Mouse (Mus musculus) kidney, embryonic 16.5 days (tissue): ENCODE measurements around the gene Mdga1. TPM values are rescaled to one million over a fixed set of nuclear protein-coding genes. Genes with fewer than 3 reads are reported as not detected.
A peak's percentile ranks its signal among the peaks of the same experiment; 100 is the strongest.

Experiments
- ATAC-seq: fragments of 200-750 bp; cut with Nextera tagmentation; 2 replicates; pipeline ENCODE4 v1.8.0; 2017; ENCODE audit warnings: moderate TSS enrichment; ENCODE audit not compliant: low FRiP score, low TSS enrichment
- H3K27ac ChIP-seq: fragments of 300-500 bp; sonication (generic); 2 replicates; pipeline ENCODE4 v1.5.1; 2014; ENCODE audit warnings: low read length
- H3K27me3 ChIP-seq: fragments of 300-500 bp; sonication (generic); 2 replicates; pipeline ENCODE4 v1.6.1; 2014; ENCODE audit warnings: low read length, control low read depth, mixed read lengths; ENCODE audit not compliant: insufficient read depth
- H3K36me3 ChIP-seq: fragments of 300-500 bp; sonication (generic); 2 replicates; pipeline ENCODE4 v1.6.1; 2014; ENCODE audit warnings: low read length, control low read depth, mixed read lengths; ENCODE audit not compliant: insufficient read depth
- H3K4me1 ChIP-seq: fragments of 300-500 bp; sonication (generic); 2 replicates; pipeline ENCODE4 v1.6.1; 2014; ENCODE audit warnings: low read length, control low read depth, mixed read lengths; ENCODE audit not compliant: insufficient read depth
- H3K4me2 ChIP-seq: fragments of 300-500 bp; sonication (generic); replicated peaks from 2 replicates; pipeline ENCODE4 v1.6.1; 2014; ENCODE audit warnings: low read depth, low read length
- H3K4me3 ChIP-seq: fragments of 300-500 bp; sonication (generic); 2 replicates; pipeline ENCODE4 v1.5.1; 2014; ENCODE audit warnings: mild to moderate bottlenecking, low read length
- H3K9ac ChIP-seq: fragments of 300-500 bp; sonication (generic); replicated peaks from 2 replicates; pipeline ENCODE4 v1.6.1; 2014; ENCODE audit warnings: low read length
- H3K9me3 ChIP-seq: fragments of 300-500 bp; sonication (generic); 2 replicates; pipeline ENCODE4 v1.6.1; 2016; ENCODE audit warnings: low read length, control low read depth
- WGBS: fragments of 180-500 bp; shearing (Covaris S2); extraction: QIAGEN DNeasy Blood & Tissue Kit; methylation state at CpG from one replicate; pipeline ENCODE4 v1.1.7; 2014; 5-methylcytosine and 5-hydroxymethylcytosine counted together
- polyA plus RNA-seq: library from polyadenylated mRNA; unstranded; fragments of >200 nt; fragmentation: Nextera tagmentation; extraction: Ambion mirVana; gene quantifications from 2 replicates; pipeline ENCODE4 v1.2.1, GENCODE M21; 2015

Gene Mdga1
- polyA plus RNA-seq, 1 experiment from 2014 or later: 2.4 TPM

DNA sequence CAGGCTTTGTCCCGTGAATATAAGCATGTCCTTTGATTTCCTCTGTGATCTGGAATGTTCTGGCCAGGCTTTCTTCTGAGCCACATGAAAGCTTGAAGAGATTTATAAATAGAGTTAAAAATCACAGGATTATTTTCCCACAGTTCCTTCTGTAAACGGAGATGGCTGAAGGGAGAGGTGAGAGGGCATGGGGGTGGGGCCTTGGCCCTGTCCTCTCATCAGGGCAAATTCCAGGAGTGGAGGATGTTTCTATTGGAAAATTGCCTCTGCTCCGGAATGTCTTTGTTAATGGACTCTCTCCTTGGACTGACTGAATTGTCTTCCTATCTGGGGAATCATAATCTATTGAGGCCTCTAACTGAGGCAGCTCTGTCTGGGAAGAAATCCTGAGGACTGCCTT, 15.6 kb upstream of the Mdga1 start:
- Histone ChIP-seq H3K4me1 (no peaks in the 10 kb centered on the region), H3K27me3 (no peaks in the 10 kb centered on the region), H3K27ac (no peak overlapping the region), H3K9me3 (no peaks in the 10 kb centered on the region), H3K4me3 (no peak overlapping the region), H3K36me3 (no peaks in the 10 kb centered on the region), H3K4me2 (no peak overlapping the region), H3K9ac (no peak overlapping the region)
- 18% methylated on average over 3 of the region's 3 CpGs for WGBS
- peak; percentile 73; the same call in 1 of the 2 replicates for ATAC-seq

DNA sequence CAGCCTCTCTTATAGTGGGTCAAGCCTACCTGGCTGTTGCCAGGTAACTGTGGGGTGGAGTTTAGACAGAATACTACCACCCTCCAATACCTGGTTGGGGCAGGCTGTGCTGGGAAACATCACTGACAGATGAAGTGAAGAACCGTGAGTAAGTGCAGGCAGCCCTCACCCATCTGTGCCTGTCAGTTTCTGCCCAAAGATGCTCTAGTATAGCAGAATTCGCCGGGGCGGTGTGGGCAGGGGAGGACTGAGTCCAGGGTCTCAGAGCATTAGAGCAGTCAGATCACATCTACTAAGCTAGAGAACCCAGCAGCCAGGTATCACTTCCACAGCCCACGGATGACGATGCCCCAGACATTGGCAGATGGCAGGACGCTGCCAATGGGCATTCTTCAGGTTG, 15.0 kb upstream of the Mdga1 start:
- H3K4me1 ChIP-seq: no peaks in the 10 kb centered on the region
- H3K9me3 ChIP-seq: no peaks in the 10 kb centered on the region
- no peak overlapping the region for H3K9ac ChIP-seq
- H3K4me2 ChIP-seq: no peak overlapping the region
- no peak overlapping the region for H3K4me3 ChIP-seq
- no peak overlapping the region for H3K27ac ChIP-seq
- no peaks in the 10 kb centered on the region for H3K27me3 ChIP-seq
- no peaks in the 10 kb centered on the region for H3K36me3 ChIP-seq
- no peak for ATAC-seq
- WGBS: 82% methylated on average over 7 of the region's 7 CpGs

DNA sequence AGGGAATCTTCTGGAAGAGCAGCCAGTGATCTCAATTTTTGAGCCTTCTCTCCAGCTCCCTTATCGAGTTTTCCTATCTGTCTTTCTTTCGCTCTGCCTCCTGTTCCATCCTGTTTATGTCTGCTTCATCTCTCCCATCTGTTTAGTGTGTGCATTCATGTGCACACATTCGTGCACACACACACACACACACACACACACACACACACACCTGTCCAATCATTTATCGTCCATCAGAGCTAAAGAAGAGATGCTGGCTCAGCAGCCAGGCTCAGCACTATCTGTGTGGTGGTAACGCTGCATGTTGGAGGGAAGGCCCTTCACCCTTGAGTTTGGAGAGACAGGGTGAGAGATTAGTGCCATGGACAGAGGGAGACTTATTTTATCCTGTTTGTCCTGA, 13.3 kb upstream of the Mdga1 start:
- Histone ChIP-seq H3K4me2 (no peak overlapping the region), H3K4me3 (no peak overlapping the region), H3K9ac (no peak overlapping the region), H3K27me3 (no peaks in the 10 kb centered on the region), H3K4me1 (no peaks in the 10 kb centered on the region), H3K36me3 (no peaks in the 10 kb centered on the region), H3K27ac (no peak overlapping the region), H3K9me3 (no peaks in the 10 kb centered on the region)
- no peak for ATAC-seq
- WGBS: 77% methylated on average over 5 of the region's 5 CpGs

DNA sequence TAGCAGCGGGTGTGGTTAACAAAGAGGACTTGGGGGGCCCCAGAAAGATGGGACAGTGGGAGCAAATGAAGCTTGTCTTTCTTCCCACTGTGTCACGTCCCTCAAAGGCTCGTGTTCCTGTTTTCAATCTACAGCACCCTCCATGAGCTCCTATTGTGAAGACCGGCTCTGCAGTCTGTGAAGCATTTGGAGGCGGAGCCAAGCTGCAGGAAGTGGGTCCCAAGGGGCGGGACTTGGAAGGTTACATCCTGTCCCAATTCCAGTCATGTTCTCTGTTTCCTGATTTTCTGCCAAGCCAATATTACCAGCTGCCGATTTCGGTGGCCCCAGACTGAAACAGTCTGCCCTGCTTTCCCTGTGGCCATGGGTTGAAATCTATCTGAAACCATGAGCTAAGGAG, 11.7 kb upstream of the Mdga1 start:
- 64% methylated on average over 8 of the region's 8 CpGs for WGBS
- ATAC-seq: no peak

DNA sequence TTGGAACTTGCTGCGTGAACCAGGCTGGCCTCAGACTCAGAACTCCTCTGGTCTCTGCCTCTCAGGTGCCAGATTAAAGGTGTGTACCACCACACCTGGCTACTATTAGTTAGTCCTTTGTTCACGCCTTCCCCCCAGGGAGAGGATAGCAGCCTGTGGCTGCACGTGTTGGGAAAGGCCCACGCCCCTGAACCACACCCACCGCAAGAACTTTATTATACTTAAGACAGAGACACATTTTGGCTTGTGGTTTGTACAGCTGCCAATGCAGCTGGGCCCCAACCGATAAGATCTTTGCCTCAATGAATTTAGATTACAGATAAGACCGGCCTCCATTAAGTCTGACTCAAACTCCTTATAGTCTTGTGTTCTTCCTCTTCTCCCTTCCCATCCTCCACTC, 10.0 kb upstream of the Mdga1 start:
- H3K9ac ChIP-seq: no peak overlapping the region
- no peak overlapping the region for H3K4me2 ChIP-seq
- no peaks in the 10 kb centered on the region for H3K4me1 ChIP-seq
- WGBS: 73% methylated on average over 7 of the region's 7 CpGs
- no peak overlapping the region for H3K27ac ChIP-seq
- H3K27me3 ChIP-seq: 0 out of 2 replicates have a peak, but pooled peaks cover under 1% of the 10 kb centered on the region
- ATAC-seq: no peak
- no peak overlapping the region for H3K4me3 ChIP-seq
- H3K9me3 ChIP-seq: no peaks in the 10 kb centered on the region
- H3K36me3 ChIP-seq: no peaks in the 10 kb centered on the region

More for the DNA sequence above, 11.7 kb upstream of the Mdga1 start:
- Histone ChIP-seq H3K9ac (no peak overlapping the region), H3K9me3 (no peaks in the 10 kb centered on the region), H3K4me1 (no peaks in the 10 kb centered on the region), H3K36me3 (no peaks in the 10 kb centered on the region), H3K27ac (no peak overlapping the region), H3K4me3 (no peak overlapping the region), H3K27me3 (no peaks in the 10 kb centered on the region), H3K4me2 (no peak overlapping the region)

DNA sequence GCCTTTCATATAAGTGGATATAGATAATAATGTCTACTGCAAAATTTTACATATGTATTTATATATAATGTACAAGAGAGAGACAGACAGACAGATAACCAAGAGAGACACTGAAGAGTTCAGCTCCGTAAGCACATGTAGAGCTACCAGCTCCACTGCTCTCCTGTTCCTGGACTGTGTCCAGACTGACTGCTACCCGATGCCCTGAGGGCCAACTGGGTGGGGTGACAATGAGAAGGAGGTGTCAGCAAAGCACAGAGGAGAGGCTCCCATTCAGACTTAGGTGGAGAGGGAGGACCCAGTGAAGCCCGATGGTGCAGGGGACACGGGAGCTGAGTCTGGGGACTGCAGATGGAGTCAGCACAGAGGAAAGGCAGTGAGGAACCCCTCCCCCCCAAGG, 9.1 kb upstream of the Mdga1 start:
- no peak overlapping the region for H3K9ac ChIP-seq
- no peak for ATAC-seq
- no peaks in the 10 kb centered on the region for H3K9me3 ChIP-seq
- H3K27me3 ChIP-seq: 0 out of 2 replicates have a peak, but pooled peaks cover 2% of the 10 kb centered on the region
- H3K4me3 ChIP-seq: no peak overlapping the region
- H3K4me2 ChIP-seq: no peak overlapping the region
- 47% methylated on average over 4 of the region's 4 CpGs for WGBS
- H3K4me1 ChIP-seq: no peaks in the 10 kb centered on the region
- H3K36me3 ChIP-seq: no peaks in the 10 kb centered on the region
- H3K27ac ChIP-seq: no peak overlapping the region

DNA sequence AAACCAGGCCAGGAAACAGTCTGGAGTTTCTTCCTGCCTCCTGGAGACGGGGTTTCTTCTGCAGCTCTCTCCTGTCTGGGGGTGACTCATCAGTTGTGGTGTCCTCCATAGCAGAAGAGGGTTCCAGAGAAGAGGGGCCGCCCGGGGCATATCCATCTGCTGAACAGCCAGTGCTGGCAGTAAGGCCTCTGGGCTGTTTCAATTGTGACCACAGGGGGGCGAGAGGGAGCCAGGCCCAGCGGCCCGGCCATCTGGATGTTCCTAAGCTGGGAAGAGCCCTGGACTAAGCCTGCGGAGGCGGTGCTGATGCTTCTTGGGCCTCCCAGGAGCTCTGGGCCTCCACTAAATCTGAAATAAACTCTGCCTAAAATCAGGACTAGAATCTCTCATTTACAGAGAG, 5.8 kb upstream of the Mdga1 start:
- H3K4me2 ChIP-seq: no peak overlapping the region
- 0 out of 2 replicates have a peak, but pooled peaks cover 2% of the 10 kb centered on the region for H3K27me3 ChIP-seq
- WGBS: 9% methylated on average over 8 of the region's 8 CpGs
- H3K27ac ChIP-seq: no peak overlapping the region
- H3K9ac ChIP-seq: no peak overlapping the region
- H3K4me1 ChIP-seq: peaks cover 4% of the 10 kb centered on the region; the same call in 1 of the 2 replicates
- H3K36me3 ChIP-seq: no peaks in the 10 kb centered on the region
- ATAC-seq: peak; percentile 59; the same call in 1 of the 2 replicates
- no peak overlapping the region for H3K4me3 ChIP-seq
- no peaks in the 10 kb centered on the region for H3K9me3 ChIP-seq

DNA sequence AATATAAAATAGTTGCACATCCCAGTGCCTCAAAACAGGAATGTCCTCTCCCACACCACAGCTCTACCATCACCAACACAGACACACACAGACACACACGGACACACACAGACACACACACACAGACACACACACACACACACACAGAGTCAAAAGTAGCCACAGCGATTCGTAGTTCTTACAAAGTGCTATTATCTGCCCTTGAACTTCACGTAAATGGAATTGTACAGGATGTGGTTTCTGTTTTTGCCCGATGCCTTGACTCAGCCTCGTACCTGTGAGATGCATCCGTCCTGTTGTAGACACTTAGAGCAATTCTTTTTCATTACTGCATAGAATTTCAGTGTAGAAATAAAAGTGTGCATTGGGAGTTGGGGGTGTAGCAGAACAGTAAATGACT, 3.3 kb upstream of the Mdga1 start:
- no peak overlapping the region for H3K4me3 ChIP-seq

DNA sequence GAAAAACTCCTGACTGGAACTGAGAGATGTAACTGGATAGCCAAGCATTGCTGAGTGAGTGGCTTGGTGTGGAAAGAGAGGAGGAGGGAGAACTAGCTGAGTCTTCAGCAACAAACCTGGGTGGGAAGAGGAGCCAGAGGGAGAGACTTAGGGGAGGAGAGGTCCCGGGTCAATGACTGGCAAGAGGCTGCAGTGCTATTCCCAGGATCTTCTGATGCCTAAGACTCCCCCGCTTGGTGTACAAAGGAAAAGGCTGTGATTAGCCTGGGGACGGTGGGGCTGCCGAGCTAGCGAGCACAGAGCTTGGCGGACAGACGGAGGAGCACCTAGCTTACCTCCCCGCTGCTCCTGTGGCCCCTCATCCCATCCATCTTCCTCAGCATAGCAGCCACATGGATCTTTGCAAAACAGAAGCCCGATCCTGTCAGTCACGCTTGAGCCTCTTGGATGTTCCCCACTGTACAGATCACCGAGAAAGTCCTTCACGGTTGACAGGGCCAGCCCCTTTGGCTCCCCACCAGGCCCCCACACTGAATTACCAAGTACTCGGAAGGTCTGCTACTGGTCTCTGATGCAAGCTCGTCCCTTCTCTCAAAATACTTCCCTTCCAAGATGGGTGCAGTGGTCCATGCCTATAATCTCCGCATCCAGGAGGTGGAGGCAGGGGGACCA, 2.0 kb upstream of the Mdga1 start:
- Histone ChIP-seq H3K27me3 (peaks cover 2% of the 10 kb centered on the region; the same call in 1 of the 2 replicates), H3K9me3 (no peaks in the 10 kb centered on the region), H3K9ac (no peak overlapping the region), H3K4me3 (no peak overlapping the region), H3K4me1 (peaks cover 7% of the 10 kb centered on the region; the same call in 1 of the 2 replicates), H3K27ac (no peak overlapping the region), H3K4me2 (peak overlapping the region; percentile 13; the same call in 1 of the 2 replicates), H3K36me3 (no peaks in the 10 kb centered on the region)
- peak; percentile 77 for ATAC-seq
- WGBS: 15% methylated on average over 15 of the region's 15 CpGs

More for the DNA sequence above, 3.3 kb upstream of the Mdga1 start:
- no peak overlapping the region for H3K27ac ChIP-seq
- no peak overlapping the region for H3K9ac ChIP-seq
- H3K4me1 ChIP-seq: peaks cover 7% of the 10 kb centered on the region; the same call in 1 of the 2 replicates
- no peaks in the 10 kb centered on the region for H3K9me3 ChIP-seq
- H3K36me3 ChIP-seq: no peaks in the 10 kb centered on the region
- 89% methylated on average over 7 of the region's 7 CpGs for WGBS
- ATAC-seq: no peak
- H3K4me2 ChIP-seq: no peak overlapping the region
- peaks cover 2% of the 10 kb centered on the region; the same call in 1 of the 2 replicates for H3K27me3 ChIP-seq

DNA sequence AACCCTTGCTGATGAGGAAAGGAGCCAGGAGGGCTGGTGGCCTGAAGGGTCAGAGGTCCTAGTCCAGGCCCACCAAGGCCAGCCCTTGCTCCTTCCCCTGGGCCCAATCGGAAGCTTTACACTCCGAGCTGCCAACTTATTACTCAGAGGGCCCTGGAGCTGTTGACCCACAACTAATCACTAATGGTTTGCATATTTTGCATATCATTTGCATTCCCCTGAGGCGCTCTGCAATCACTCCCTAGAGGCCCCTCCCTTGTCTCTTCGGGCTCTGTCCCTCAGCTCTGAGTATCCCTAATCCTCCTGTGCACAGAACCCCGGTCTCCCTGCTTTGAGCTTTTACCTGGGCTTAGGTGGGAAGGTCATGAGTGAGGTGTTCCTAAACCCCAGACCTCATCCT, 4.4 kb downstream of the Mdga1 start:
- Histone ChIP-seq H3K36me3 (no peaks in the 10 kb centered on the region), H3K4me1 (peaks cover 26% of the 10 kb centered on the region), H3K9ac (no peak overlapping the region), H3K27me3 (peaks cover 14% of the 10 kb centered on the region), H3K4me3 (no peak overlapping the region), H3K4me2 (no peak overlapping the region), H3K27ac (no peak overlapping the region), H3K9me3 (no peaks in the 10 kb centered on the region)
- no peak for ATAC-seq
- WGBS: 35% methylated on average over 5 of the region's 5 CpGs
